Mouse (Mus musculus) intestine, embryonic 15.5 days (tissue): ENCODE measurements at regions not wholly inside any gene's neighbourhood (a gene's known extent, or its start where the extent isn't known, plus 50 kb on each side); places are given as distances from the start of the nearest gene placed in this dataset.

Experiments used
- ATAC-seq: fragments of 200-750 bp; cut with Nextera tagmentation; 2 replicates; pipeline ENCODE4 v1.8.0; 2017; ENCODE audit warnings: moderate TSS enrichment, moderate library complexity
- H3K27ac ChIP-seq: fragments of 300-500 bp; sonication (generic); 2 replicates; pipeline ENCODE4 v1.5.1; 2015; ENCODE audit warnings: mild to moderate bottlenecking, inconsistent platforms
- H3K27me3 ChIP-seq: fragments of 300-500 bp; sonication (generic); replicated peaks from 2 replicates; pipeline ENCODE4 v1.6.1; 2015; ENCODE audit warnings: inconsistent platforms
- H3K36me3 ChIP-seq: fragments of 300-500 bp; sonication (generic); 2 replicates; pipeline ENCODE4 v1.6.1; 2015; ENCODE audit warnings: inconsistent platforms
- H3K4me1 ChIP-seq: fragments of 300-500 bp; sonication (generic); replicated peaks from 2 replicates; pipeline ENCODE4 v1.6.1; 2015; ENCODE audit warnings: inconsistent platforms
- H3K4me2 ChIP-seq: fragments of 300-500 bp; sonication (generic); replicated peaks from 2 replicates; pipeline ENCODE4 v1.6.1; 2015; ENCODE audit warnings: mild to moderate bottlenecking, inconsistent platforms
- H3K4me3 ChIP-seq: fragments of 300-500 bp; sonication (generic); replicated peaks from 2 replicates; pipeline ENCODE4 v1.5.1; 2015; ENCODE audit warnings: inconsistent platforms
- H3K9ac ChIP-seq: fragments of 300-500 bp; sonication (generic); 2 replicates; pipeline ENCODE4 v1.6.1; 2015; ENCODE audit warnings: inconsistent platforms
- H3K9me3 ChIP-seq: fragments of 300-500 bp; sonication (generic); 2 replicates; pipeline ENCODE4 v1.6.1; 2016; ENCODE audit warnings: inconsistent platforms
- WGBS: fragments of 180-500 bp; shearing (Covaris S2); methylation state at CpG from one replicate; pipeline ENCODE4 v1.1.7; 2015; 5-methylcytosine and 5-hydroxymethylcytosine counted together

GRCm38 (mm10) chr1:148863582-148863981 is 1097.5 kb downstream of the Pla2g4a start:
- Histone ChIP-seq H3K4me3 (no peak overlapping the region), H3K36me3 (no peaks in the 10 kb centered on the region), H3K9ac (no peak overlapping the region), H3K27me3 (no peaks in the 10 kb centered on the region), H3K4me2 (no peak overlapping the region), H3K27ac (no peak overlapping the region), H3K4me1 (no peaks in the 10 kb centered on the region), H3K9me3 (no peaks in the 10 kb centered on the region)
- no peak for ATAC-seq
- WGBS = 74% methylated on average over 2 of the region's 2 CpGs

GRCm38 (mm10) chr1:148852990-148853389 is 1108.1 kb downstream of the Pla2g4a start:
- H3K9ac ChIP-seq = no peak overlapping the region
- H3K27me3 ChIP-seq = no peaks in the 10 kb centered on the region
- H3K4me1 ChIP-seq = no peaks in the 10 kb centered on the region
- no peak overlapping the region for H3K4me2 ChIP-seq
- WGBS = 95% methylated on average over 1 of the region's 1 CpGs
- no peaks in the 10 kb centered on the region for H3K9me3 ChIP-seq
- no peak for ATAC-seq
- H3K36me3 ChIP-seq = no peaks in the 10 kb centered on the region
- no peak overlapping the region for H3K27ac ChIP-seq
- H3K4me3 ChIP-seq = no peak overlapping the region

GRCm38 (mm10) chr1:148846595-148846994 is 1114.5 kb downstream of the Pla2g4a start:
- H3K4me2 ChIP-seq = no peak overlapping the region
- H3K9me3 ChIP-seq = no peaks in the 10 kb centered on the region
- 71% methylated on average over 2 of the region's 2 CpGs for WGBS
- no peaks in the 10 kb centered on the region for H3K4me1 ChIP-seq
- no peaks in the 10 kb centered on the region for H3K36me3 ChIP-seq
- H3K27me3 ChIP-seq = no peaks in the 10 kb centered on the region
- peak; percentile 63 for ATAC-seq
- H3K4me3 ChIP-seq = no peak overlapping the region
- no peak overlapping the region for H3K27ac ChIP-seq
- no peak overlapping the region for H3K9ac ChIP-seq

GRCm38 (mm10) chr1:148823146-148823545 is 1137.9 kb downstream of the Pla2g4a start:
- H3K27me3 ChIP-seq = no peaks in the 10 kb centered on the region
- H3K4me2 ChIP-seq = no peak overlapping the region
- ATAC-seq = no peak
- no peak overlapping the region for H3K9ac ChIP-seq
- no peaks in the 10 kb centered on the region for H3K4me1 ChIP-seq
- H3K36me3 ChIP-seq = no peaks in the 10 kb centered on the region
- WGBS = 51% methylated on average over 3 of the region's 3 CpGs
- no peak overlapping the region for H3K4me3 ChIP-seq
- H3K9me3 ChIP-seq = no peaks in the 10 kb centered on the region
- no peak overlapping the region for H3K27ac ChIP-seq

- H3K9ac ChIP-seq = no peak overlapping the region
- no peaks in the 10 kb centered on the region for H3K36me3 ChIP-seq
- no peak overlapping the region for H3K4me2 ChIP-seq
- H3K4me1 ChIP-seq = no peaks in the 10 kb centered on the region
- no peaks in the 10 kb centered on the region for H3K9me3 ChIP-seq
- no peaks in the 10 kb centered on the region for H3K27me3 ChIP-seq
- no peak overlapping the region for H3K4me3 ChIP-seq
- no peak for ATAC-seq
- no peak overlapping the region for H3K27ac ChIP-seq
These were observed 1152.4 kb downstream of the Pla2g4a start for GRCm38 (mm10) chr1:148808707-148809106.

DNA sequence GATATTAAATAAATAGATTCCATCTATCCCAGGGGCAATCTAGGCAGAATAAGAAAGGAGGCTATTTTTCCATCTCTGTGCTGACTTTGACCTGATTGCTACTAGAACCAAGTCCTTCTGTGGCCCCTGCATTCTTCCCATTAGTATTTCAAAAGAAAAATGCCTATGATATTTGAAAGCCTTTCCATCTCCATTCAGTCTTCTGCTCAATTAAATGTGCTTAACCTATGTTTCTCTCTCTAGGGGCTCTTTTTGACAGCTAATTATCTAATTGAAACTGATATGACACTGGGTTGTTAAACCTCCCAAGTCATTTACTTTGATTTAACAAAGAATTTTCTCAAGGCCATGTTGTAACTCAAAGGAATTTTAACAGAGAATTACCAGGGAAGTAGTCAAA is 1164.0 kb downstream of the Pla2g4a start:
- H3K9me3 ChIP-seq = no peaks in the 10 kb centered on the region
- H3K4me1 ChIP-seq = no peaks in the 10 kb centered on the region
- H3K4me2 ChIP-seq = no peak overlapping the region
- H3K9ac ChIP-seq = no peak overlapping the region
- no peak overlapping the region for H3K27ac ChIP-seq
- H3K36me3 ChIP-seq = no peaks in the 10 kb centered on the region
- H3K4me3 ChIP-seq = no peak overlapping the region
- H3K27me3 ChIP-seq = no peaks in the 10 kb centered on the region
- no peak for ATAC-seq

GRCm38 (mm10) chr1:148750806-148751205 is 1210.3 kb downstream of the Pla2g4a start:
- Histone ChIP-seq H3K9ac (no peak overlapping the region), H3K27me3 (no peaks in the 10 kb centered on the region), H3K36me3 (no peaks in the 10 kb centered on the region), H3K4me2 (no peak overlapping the region), H3K9me3 (no peaks in the 10 kb centered on the region), H3K4me1 (no peaks in the 10 kb centered on the region), H3K4me3 (no peak overlapping the region), H3K27ac (no peak overlapping the region)
- no peak for ATAC-seq

- Histone ChIP-seq H3K36me3 (no peaks in the 10 kb centered on the region), H3K27ac (no peak overlapping the region), H3K9me3 (no peaks in the 10 kb centered on the region), H3K9ac (no peak overlapping the region), H3K4me2 (no peak overlapping the region), H3K4me1 (no peaks in the 10 kb centered on the region), H3K27me3 (no peaks in the 10 kb centered on the region), H3K4me3 (no peak overlapping the region)
- WGBS = 9% methylated on average over 1 of the region's 1 CpGs
- ATAC-seq = no peak
These were observed 1239.0 kb downstream of the Pla2g4a start for GRCm38 (mm10) chr1:148722106-148722505.

DNA sequence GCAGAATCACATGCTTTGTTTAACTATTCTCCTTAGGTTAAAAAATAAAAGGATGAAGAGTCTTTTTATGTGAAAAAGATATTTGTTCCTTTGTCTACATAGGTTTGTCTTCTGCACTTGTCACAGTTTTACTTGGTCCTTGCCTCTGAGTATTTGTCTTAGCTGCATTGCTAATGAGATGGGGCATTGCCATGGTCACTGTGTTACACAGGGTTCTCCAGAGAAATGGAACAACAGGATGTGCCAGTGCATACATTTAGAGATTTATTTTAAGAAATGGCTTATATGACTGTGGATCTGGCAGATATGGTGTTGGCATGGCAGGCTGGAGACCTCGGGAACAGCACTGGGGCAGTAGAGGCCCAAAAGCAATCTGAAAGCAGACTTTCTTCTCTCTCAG is 1239.7 kb downstream of the Pla2g4a start:
- H3K4me2 ChIP-seq = no peak overlapping the region
- ATAC-seq = no peak
- no peak overlapping the region for H3K4me3 ChIP-seq
- no peaks in the 10 kb centered on the region for H3K9me3 ChIP-seq
- H3K9ac ChIP-seq = no peak overlapping the region
- H3K27ac ChIP-seq = no peak overlapping the region
- WGBS = 74% methylated on average over 1 of the region's 1 CpGs
- no peaks in the 10 kb centered on the region for H3K36me3 ChIP-seq
- H3K4me1 ChIP-seq = no peaks in the 10 kb centered on the region
- no peaks in the 10 kb centered on the region for H3K27me3 ChIP-seq

GRCm38 (mm10) chr1:148720980-148721379 is 1240.1 kb downstream of the Pla2g4a start:
- Histone ChIP-seq H3K27ac (no peak overlapping the region), H3K4me1 (no peaks in the 10 kb centered on the region), H3K9me3 (no peaks in the 10 kb centered on the region), H3K4me3 (no peak overlapping the region), H3K4me2 (no peak overlapping the region), H3K9ac (no peak overlapping the region), H3K36me3 (no peaks in the 10 kb centered on the region), H3K27me3 (no peaks in the 10 kb centered on the region)
- 53% methylated on average over 4 of the region's 4 CpGs for WGBS
- ATAC-seq = no peak

DNA sequence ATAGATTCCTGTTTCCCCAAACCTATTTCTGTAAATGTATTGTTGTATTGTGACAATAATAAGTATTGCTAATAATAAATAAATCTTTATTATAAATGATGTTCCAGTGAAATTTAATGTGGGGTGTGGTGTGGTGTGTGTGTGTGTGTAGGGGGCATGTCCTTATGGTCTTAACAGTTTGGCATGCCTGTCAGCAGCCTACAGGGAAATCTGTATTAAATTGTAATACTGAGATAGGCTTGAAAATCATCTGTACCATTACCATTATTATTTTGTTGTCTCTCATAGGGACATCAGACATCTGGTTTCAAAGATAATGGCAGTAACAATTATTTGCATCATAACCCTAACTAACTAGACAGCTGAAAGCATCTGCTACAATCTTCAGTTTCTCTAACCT is 1253.0 kb downstream of the Pla2g4a start:
- Histone ChIP-seq H3K27me3 (no peaks in the 10 kb centered on the region), H3K9me3 (no peaks in the 10 kb centered on the region), H3K36me3 (no peaks in the 10 kb centered on the region), H3K4me2 (no peak overlapping the region), H3K27ac (no peak overlapping the region), H3K9ac (no peak overlapping the region), H3K4me1 (no peaks in the 10 kb centered on the region), H3K4me3 (no peak overlapping the region)
- ATAC-seq = no peak

- no peaks in the 10 kb centered on the region for H3K36me3 ChIP-seq
- ATAC-seq = no peak
- H3K4me3 ChIP-seq = no peak overlapping the region
- no peaks in the 10 kb centered on the region for H3K9me3 ChIP-seq
- H3K4me1 ChIP-seq = no peaks in the 10 kb centered on the region
- no peak overlapping the region for H3K9ac ChIP-seq
- H3K27me3 ChIP-seq = no peaks in the 10 kb centered on the region
- H3K4me2 ChIP-seq = no peak overlapping the region
- H3K27ac ChIP-seq = no peak overlapping the region
These were observed 1253.4 kb downstream of the Pla2g4a start for GRCm38 (mm10) chr1:148707657-148708056.

- H3K4me2 ChIP-seq = no peak overlapping the region
- no peak overlapping the region for H3K4me3 ChIP-seq
- no peaks in the 10 kb centered on the region for H3K36me3 ChIP-seq
- H3K4me1 ChIP-seq = no peaks in the 10 kb centered on the region
- no peaks in the 10 kb centered on the region for H3K27me3 ChIP-seq
- ATAC-seq = no peak
- 41% methylated on average over 5 of the region's 5 CpGs for WGBS
- no peaks in the 10 kb centered on the region for H3K9me3 ChIP-seq
- no peak overlapping the region for H3K27ac ChIP-seq
- no peak overlapping the region for H3K9ac ChIP-seq
These were observed 1254.8 kb downstream of the Pla2g4a start for GRCm38 (mm10) chr1:148706271-148706807.

- H3K4me1 ChIP-seq = no peaks in the 10 kb centered on the region
- no peak overlapping the region for H3K4me2 ChIP-seq
- H3K36me3 ChIP-seq = no peaks in the 10 kb centered on the region
- H3K4me3 ChIP-seq = no peak overlapping the region
- 61% methylated on average over 3 of the region's 3 CpGs for WGBS
- no peak overlapping the region for H3K9ac ChIP-seq
- H3K27me3 ChIP-seq = no peaks in the 10 kb centered on the region
- no peak overlapping the region for H3K27ac ChIP-seq
- no peak for ATAC-seq
- H3K9me3 ChIP-seq = no peaks in the 10 kb centered on the region
These were observed 1260.5 kb downstream of the Pla2g4a start for GRCm38 (mm10) chr1:148700599-148700954.
